Mouse (Mus musculus) forebrain, embryonic 13.5 days (tissue): ENCODE measurements around the gene Dtx1. TPM values are rescaled to one million over a fixed set of nuclear protein-coding genes. Genes with fewer than 3 reads are reported as not detected.

Experiments used
- ATAC-seq: fragments of 200-750 bp; cut with Nextera tagmentation; 2 replicates; pipeline ENCODE4 v1.8.0; 2017
- H3K27ac ChIP-seq: fragments of 300-500 bp; sonication (generic); 2 replicates; pipeline ENCODE4 v1.5.1; 2015; ENCODE audit warnings: inconsistent platforms, mild to moderate bottlenecking, moderate library complexity
- H3K27me3 ChIP-seq: fragments of 300-500 bp; sonication (generic); 2 replicates; pipeline ENCODE4 v1.6.1; 2015; ENCODE audit warnings: mild to moderate bottlenecking, inconsistent platforms
- H3K36me3 ChIP-seq: fragments of 300-500 bp; sonication (generic); 2 replicates; pipeline ENCODE4 v1.6.1; 2015; ENCODE audit warnings: mild to moderate bottlenecking, inconsistent platforms; ENCODE audit not compliant: poor library complexity, severe bottlenecking
- H3K4me1 ChIP-seq: fragments of 300-500 bp; sonication (generic); 2 replicates; pipeline ENCODE4 v1.6.1; 2015; ENCODE audit warnings: inconsistent platforms
- H3K4me2 ChIP-seq: fragments of 300-500 bp; sonication (generic); 2 replicates; pipeline ENCODE4 v1.6.1; 2015; ENCODE audit warnings: inconsistent platforms, mild to moderate bottlenecking, moderate library complexity
- H3K4me3 ChIP-seq: fragments of 300-500 bp; sonication (generic); 2 replicates; pipeline ENCODE4 v1.5.1; 2015; ENCODE audit warnings: mild to moderate bottlenecking, inconsistent platforms
- H3K9ac ChIP-seq: fragments of 300-500 bp; sonication (generic); 2 replicates; pipeline ENCODE4 v1.6.1; 2015; ENCODE audit warnings: mild to moderate bottlenecking, inconsistent platforms
- H3K9me3 ChIP-seq: fragments of 300-500 bp; sonication (generic); replicated peaks from 2 replicates; pipeline ENCODE4 v1.6.1; 2016; ENCODE audit warnings: inconsistent platforms
- WGBS: fragments of 180-500 bp; shearing (Covaris S2); methylation state at CpG from one replicate; pipeline ENCODE4 v1.1.7; 2015; 5-methylcytosine and 5-hydroxymethylcytosine counted together
- polyA plus RNA-seq: library from polyadenylated mRNA; unstranded; fragments of >200 nt; fragmentation: Nextera tagmentation; extraction: Ambion mirVana; gene quantifications from 2 replicates; pipeline ENCODE4 v1.2.1, GENCODE M21; 2015

The Dtx1 gene
- polyA plus RNA-seq, 1 experiment from 2014 or later = 18.1 TPM

GRCm38 (mm10) chr5:120721005-120721404 lies 9.3 kb upstream of the Dtx1 start:
- Histone ChIP-seq H3K27me3 (0 out of 2 replicates have a peak, but pooled peaks cover 3% of the 10 kb centered on the region), H3K4me2 (no peak overlapping the region), H3K36me3 (no peaks in the 10 kb centered on the region), H3K4me1 (peaks cover 8% of the 10 kb centered on the region), H3K27ac (no peak overlapping the region), H3K4me3 (no peak overlapping the region), H3K9ac (no peak overlapping the region), H3K9me3 (peaks cover 5% of the 10 kb centered on the region; the same call in 1 of the 2 replicates)
- 65% methylated on average over 7 of the region's 7 CpGs for WGBS
- no peak for ATAC-seq

- no peak overlapping the region for H3K4me3 ChIP-seq
- H3K27ac ChIP-seq = no peak overlapping the region
- no peak overlapping the region for H3K4me2 ChIP-seq
- no peaks in the 10 kb centered on the region for H3K36me3 ChIP-seq
- peaks cover 8% of the 10 kb centered on the region for H3K4me1 ChIP-seq
- no peak overlapping the region for H3K9ac ChIP-seq
- H3K27me3 ChIP-seq = peaks cover 11% of the 10 kb centered on the region
- WGBS = 72% methylated on average over 11 of the region's 15 CpGs
- H3K9me3 ChIP-seq = peaks cover 5% of the 10 kb centered on the region; the same call in 1 of the 2 replicates
- ATAC-seq = no peak
Observed at GRCm38 (mm10) chr5:120718600-120719378, 7.1 kb upstream of the Dtx1 start.

- WGBS = 86% methylated on average over 10 of the region's 10 CpGs
- peaks cover 8% of the 10 kb centered on the region for H3K4me1 ChIP-seq
- H3K36me3 ChIP-seq = no peaks in the 10 kb centered on the region
- no peak overlapping the region for H3K9ac ChIP-seq
- peaks cover 26% of the 10 kb centered on the region for H3K27me3 ChIP-seq
- no peak overlapping the region for H3K27ac ChIP-seq
- peaks cover 5% of the 10 kb centered on the region; the same call in 1 of the 2 replicates for H3K9me3 ChIP-seq
- H3K4me3 ChIP-seq = no peak overlapping the region
- no peak for ATAC-seq
- no peak overlapping the region for H3K4me2 ChIP-seq
Observed at GRCm38 (mm10) chr5:120717136-120717535, 5.4 kb upstream of the Dtx1 start.

GRCm38 (mm10) chr5:120714314-120714713 lies 2.6 kb upstream of the Dtx1 start:
- Histone ChIP-seq H3K9me3 (no peaks in the 10 kb centered on the region), H3K36me3 (no peaks in the 10 kb centered on the region), H3K4me3 (no peak overlapping the region), H3K4me2 (0 out of 2 replicates have a peak overlapping the region, but pooled peaks have one; percentile 8), H3K4me1 (peaks cover 30% of the 10 kb centered on the region), H3K27me3 (peaks cover 45% of the 10 kb centered on the region), H3K9ac (no peak overlapping the region), H3K27ac (no peak overlapping the region)
- 4% methylated on average over 16 of the region's 16 CpGs for WGBS
- ATAC-seq = no peak

GRCm38 (mm10) chr5:120712721-120713120 lies 994 bp upstream of the Dtx1 start:
- no peak for ATAC-seq
- Histone ChIP-seq H3K36me3 (no peaks in the 10 kb centered on the region), H3K9me3 (no peaks in the 10 kb centered on the region), H3K27me3 (peaks cover 54% of the 10 kb centered on the region), H3K4me2 (no peak overlapping the region), H3K9ac (no peak overlapping the region), H3K4me3 (no peak overlapping the region), H3K4me1 (peaks cover 42% of the 10 kb centered on the region), H3K27ac (no peak overlapping the region)
- 53% methylated on average over 8 of the region's 8 CpGs for WGBS

- Histone ChIP-seq H3K27ac (peak overlapping the region; percentile 75), H3K27me3 (peaks cover 54% of the 10 kb centered on the region), H3K36me3 (no peaks in the 10 kb centered on the region), H3K4me3 (peak overlapping the region; percentile 71), H3K4me1 (peaks cover 46% of the 10 kb centered on the region), H3K9me3 (no peaks in the 10 kb centered on the region), H3K4me2 (peak overlapping the region; percentile 95), H3K9ac (peak overlapping the region; percentile 85)
- ATAC-seq = peak; percentile 42
- WGBS = 0% methylated on average over 43 of the region's 43 CpGs
Observed at GRCm38 (mm10) chr5:120711416-120711815, 311 bp downstream of the Dtx1 start.

GRCm38 (mm10) chr5:120710826-120711248 lies 890 bp downstream of the Dtx1 start:
- peaks cover 50% of the 10 kb centered on the region for H3K27me3 ChIP-seq

GRCm38 (mm10) chr5:120710161-120710825 lies 1.4 kb downstream of the Dtx1 start:
- no peaks in the 10 kb centered on the region for H3K9me3 ChIP-seq
- peak overlapping the region; percentile 71 for H3K4me3 ChIP-seq
- H3K36me3 ChIP-seq = no peaks in the 10 kb centered on the region
- peak overlapping the region; percentile 85 for H3K9ac ChIP-seq
- peak overlapping the region; percentile 75 for H3K27ac ChIP-seq
- WGBS = 3% methylated on average over 40 of the region's 40 CpGs
- ATAC-seq = peak; percentile 35
- peaks cover 57% of the 10 kb centered on the region for H3K4me1 ChIP-seq
- peaks cover 50% of the 10 kb centered on the region for H3K27me3 ChIP-seq
- H3K4me2 ChIP-seq = peak overlapping the region; percentile 95

More at GRCm38 (mm10) chr5:120710826-120711248, 890 bp downstream of the Dtx1 start:
- H3K9me3 ChIP-seq = no peaks in the 10 kb centered on the region
- peaks cover 52% of the 10 kb centered on the region for H3K4me1 ChIP-seq
- ATAC-seq = peak; percentile 56; the same call in 1 of the 2 replicates
- H3K27ac ChIP-seq = peak overlapping the region; percentile 75
- WGBS = under 1% methylated on average over 29 of the region's 34 CpGs
- peak overlapping the region; percentile 95 for H3K4me2 ChIP-seq
- H3K9ac ChIP-seq = peak overlapping the region; percentile 85
- H3K4me3 ChIP-seq = peak overlapping the region; percentile 71
- H3K36me3 ChIP-seq = no peaks in the 10 kb centered on the region

- 29% methylated on average over 13 of the region's 13 CpGs for WGBS
- Histone ChIP-seq H3K27me3 (peaks cover 31% of the 10 kb centered on the region), H3K4me3 (peak overlapping the region; percentile 21), H3K4me1 (peaks cover 77% of the 10 kb centered on the region), H3K9ac (no peak overlapping the region), H3K36me3 (no peaks in the 10 kb centered on the region), H3K4me2 (peak overlapping the region; percentile 56), H3K9me3 (no peaks in the 10 kb centered on the region), H3K27ac (no peak overlapping the region)
- no peak for ATAC-seq
Observed at GRCm38 (mm10) chr5:120706976-120707375, 4.8 kb downstream of the Dtx1 start.

GRCm38 (mm10) chr5:120706541-120706940 lies 5.2 kb downstream of the Dtx1 start:
- Histone ChIP-seq H3K36me3 (no peaks in the 10 kb centered on the region), H3K4me2 (peak overlapping the region; percentile 56), H3K9ac (peak overlapping the region; percentile 48), H3K27ac (no peak overlapping the region; the same call in 1 of the 2 replicates), H3K4me1 (peaks cover 80% of the 10 kb centered on the region), H3K9me3 (no peaks in the 10 kb centered on the region), H3K4me3 (peak overlapping the region; percentile 21), H3K27me3 (peaks cover 29% of the 10 kb centered on the region)
- no peak; the same call in 1 of the 2 replicates for ATAC-seq
- WGBS = under 1% methylated on average over 16 of the region's 16 CpGs

GRCm38 (mm10) chr5:120704421-120704820 lies 7.3 kb downstream of the Dtx1 start:
- ATAC-seq = no peak
- H3K9ac ChIP-seq = peak overlapping the region; percentile 26; the same call in 1 of the 2 replicates
- H3K4me1 ChIP-seq = peaks cover 70% of the 10 kb centered on the region
- H3K27me3 ChIP-seq = peaks cover 22% of the 10 kb centered on the region; the same call in 1 of the 2 replicates
- no peak overlapping the region for H3K4me2 ChIP-seq
- WGBS = 54% methylated on average over 6 of the region's 6 CpGs
- no peak overlapping the region for H3K27ac ChIP-seq
- no peaks in the 10 kb centered on the region for H3K36me3 ChIP-seq
- H3K9me3 ChIP-seq = no peaks in the 10 kb centered on the region
- no peak overlapping the region for H3K4me3 ChIP-seq

- Histone ChIP-seq H3K9me3 (no peaks in the 10 kb centered on the region), H3K4me3 (no peak overlapping the region), H3K27ac (no peak overlapping the region), H3K27me3 (peaks cover 17% of the 10 kb centered on the region; the same call in 1 of the 2 replicates), H3K4me2 (no peak overlapping the region), H3K9ac (no peak overlapping the region), H3K4me1 (peaks cover 68% of the 10 kb centered on the region), H3K36me3 (no peaks in the 10 kb centered on the region)
- 88% methylated on average over 3 of the region's 3 CpGs for WGBS
- ATAC-seq = no peak
Observed at GRCm38 (mm10) chr5:120703660-120704059, 8.1 kb downstream of the Dtx1 start.
